Mouse (Mus musculus): ENCODE results near the gene Ttll9.

Gene Ttll9

GRCm38 (mm10) chr2:152924128-152924527 is 38.2 kb upstream of the Ttll9 start:
- Histone ChIP-seq H3K4me1 (replicated peaks; ENCODE audit: low read depth, low read length) (peaks cover 32% of the 10 kb centered on the region), H3K36me3 (ENCODE audit: insufficient read depth, low read length) (no peaks in the 10 kb centered on the region), H3K4me3 (replicated peaks; ENCODE audit: low read length) (no peak overlapping the region), H3K9me3 (ENCODE audit: low read length) (no peaks in the 10 kb centered on the region), H3K27me3 (ENCODE audit: insufficient read depth, low read length) (peaks cover 68% of the 10 kb centered on the region)
- TF ChIP-seq CTCF (conservative IDR thresholded peaks at IDR 0.05; ENCODE audit: low read length): no peak
- no peak for TF ChIP-seq POU5F1 (IDR thresholded peaks at IDR 0.05; ENCODE audit: borderline replicate concordance, low read length)
- no peak for TF ChIP-seq NANOG (IDR thresholded peaks at IDR 0.05; ENCODE audit: borderline replicate concordance, low read length)

- Histone ChIP-seq H3K4me3 (replicated peaks; ENCODE audit: low read length) (no peak overlapping the region), H3K4me1 (replicated peaks; ENCODE audit: low read depth, low read length) (peaks cover 32% of the 10 kb centered on the region), H3K36me3 (ENCODE audit: insufficient read depth, low read length) (no peaks in the 10 kb centered on the region), H3K9me3 (ENCODE audit: low read length) (no peaks in the 10 kb centered on the region), H3K27me3 (ENCODE audit: insufficient read depth, low read length) (peaks cover 67% of the 10 kb centered on the region)
- TF ChIP-seq NANOG (IDR thresholded peaks at IDR 0.05; ENCODE audit: borderline replicate concordance, low read length): no peak
These were observed 37.7 kb upstream of the Ttll9 start for GRCm38 (mm10) chr2:152924543-152924942.

DNA sequence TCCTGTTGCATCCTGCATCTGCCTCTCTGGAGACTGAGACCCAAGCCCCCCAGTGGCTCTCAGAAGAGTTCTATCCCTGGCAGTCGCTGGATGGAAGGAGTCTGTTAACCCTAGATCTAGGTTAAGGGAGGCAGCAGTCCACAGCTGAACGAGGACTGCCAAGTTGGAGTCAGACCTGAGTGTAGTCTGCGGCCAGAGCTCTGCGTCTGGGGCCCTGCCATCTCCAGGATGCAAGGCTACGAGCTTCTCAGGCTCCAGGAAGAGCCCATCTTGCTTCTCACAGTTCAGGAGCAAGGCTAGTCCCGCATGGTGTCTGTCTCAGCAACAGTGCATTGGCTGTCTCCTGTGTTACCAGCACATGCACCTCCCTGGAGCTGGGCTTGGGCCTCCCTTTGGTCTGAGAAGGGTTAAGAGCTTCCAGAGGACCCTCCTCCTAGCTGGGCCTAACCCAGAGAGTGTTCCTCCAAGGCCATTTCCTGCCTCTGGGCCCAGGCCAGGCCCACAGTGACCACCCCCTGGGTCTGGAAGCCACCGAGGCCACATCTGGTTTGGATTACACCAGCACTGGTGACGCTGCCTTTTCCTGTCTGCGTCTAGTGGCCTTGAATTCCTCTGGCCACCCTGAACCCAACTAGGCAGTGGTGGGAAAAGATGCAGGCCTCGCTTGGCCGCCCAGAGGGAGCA is 37.0 kb upstream of the Ttll9 start:
- Histone ChIP-seq H3K27me3 (ENCODE audit: insufficient read depth, low read length) (peaks cover 68% of the 10 kb centered on the region), H3K4me1 (replicated peaks; ENCODE audit: low read depth, low read length) (peaks cover 32% of the 10 kb centered on the region), H3K9me3 (ENCODE audit: low read length) (no peaks in the 10 kb centered on the region), H3K4me3 (replicated peaks; ENCODE audit: low read length) (peak overlapping the region; percentile 32; the same call in 1 of the 2 replicates), H3K36me3 (ENCODE audit: insufficient read depth, low read length) (no peaks in the 10 kb centered on the region)
- TF ChIP-seq CTCF (conservative IDR thresholded peaks at IDR 0.05; ENCODE audit: low read length) (no peak), POU5F1 (IDR thresholded peaks at IDR 0.05; ENCODE audit: borderline replicate concordance, low read length) (no peak), NANOG (IDR thresholded peaks at IDR 0.05; ENCODE audit: borderline replicate concordance, low read length) (no peak)

DNA sequence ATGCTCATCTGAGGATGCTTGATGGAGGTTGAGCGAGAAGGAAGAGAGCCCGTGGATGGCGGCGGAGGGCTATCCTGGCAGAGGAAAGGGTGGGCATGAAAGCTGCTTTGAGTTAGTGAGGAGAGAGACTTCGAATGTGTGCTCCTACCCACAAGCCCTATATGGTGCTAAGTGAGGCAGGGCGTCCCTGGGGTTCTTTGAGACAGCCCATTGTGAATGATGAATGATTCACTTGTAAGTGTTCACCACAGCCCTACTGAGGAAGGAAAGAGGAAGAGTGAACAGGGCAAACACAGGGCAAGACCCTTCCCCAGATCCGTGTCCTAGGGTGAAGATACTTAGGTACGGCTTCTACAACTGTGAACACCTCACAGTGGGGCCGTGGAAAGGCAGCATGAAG is 35.4 kb upstream of the Ttll9 start:
- H3K27me3 ChIP-seq (ENCODE audit: insufficient read depth, low read length): peaks cover 74% of the 10 kb centered on the region
- H3K4me1 ChIP-seq (replicated peaks; ENCODE audit: low read depth, low read length): peaks cover 37% of the 10 kb centered on the region
- H3K36me3 ChIP-seq (ENCODE audit: insufficient read depth, low read length): no peaks in the 10 kb centered on the region
- H3K9me3 ChIP-seq (ENCODE audit: low read length): no peaks in the 10 kb centered on the region
- TF ChIP-seq POU5F1 (IDR thresholded peaks at IDR 0.05; ENCODE audit: borderline replicate concordance, low read length): no peak
- TF ChIP-seq CTCF (conservative IDR thresholded peaks at IDR 0.05; ENCODE audit: low read length): no peak
- TF ChIP-seq NANOG (IDR thresholded peaks at IDR 0.05; ENCODE audit: borderline replicate concordance, low read length): no peak
- H3K4me3 ChIP-seq (replicated peaks; ENCODE audit: low read length): no peak overlapping the region

DNA sequence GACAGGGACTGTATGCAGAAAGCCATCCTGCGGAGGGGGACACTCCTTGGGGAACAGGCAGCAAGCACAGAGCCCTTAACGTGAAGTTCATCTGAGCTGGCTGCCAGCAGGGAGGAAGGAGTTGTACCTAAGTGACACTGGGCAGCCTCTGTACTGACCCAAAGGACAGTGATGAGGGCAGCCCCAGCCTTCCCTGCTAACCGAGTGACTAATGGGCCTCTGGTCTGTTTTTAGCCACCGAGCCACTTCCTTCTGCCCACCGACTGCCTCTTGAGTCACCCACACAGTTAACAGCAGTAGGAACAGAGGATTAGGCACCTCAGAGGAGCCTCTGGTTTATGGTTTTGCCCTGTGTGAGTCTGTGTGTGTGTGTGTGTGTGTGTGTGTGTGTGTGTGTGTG is 34.9 kb upstream of the Ttll9 start:
- TF ChIP-seq CTCF (conservative IDR thresholded peaks at IDR 0.05; ENCODE audit: low read length): no peak
- TF ChIP-seq POU5F1 (IDR thresholded peaks at IDR 0.05; ENCODE audit: borderline replicate concordance, low read length): no peak
- TF ChIP-seq NANOG (IDR thresholded peaks at IDR 0.05; ENCODE audit: borderline replicate concordance, low read length): no peak
- Histone ChIP-seq H3K9me3 (ENCODE audit: low read length) (no peaks in the 10 kb centered on the region), H3K4me1 (replicated peaks; ENCODE audit: low read depth, low read length) (peaks cover 37% of the 10 kb centered on the region), H3K27me3 (ENCODE audit: insufficient read depth, low read length) (peaks cover 74% of the 10 kb centered on the region), H3K4me3 (replicated peaks; ENCODE audit: low read length) (no peak overlapping the region), H3K36me3 (ENCODE audit: insufficient read depth, low read length) (no peaks in the 10 kb centered on the region)

- peaks cover 44% of the 10 kb centered on the region for H3K4me1 ChIP-seq (replicated peaks; ENCODE audit: low read depth, low read length)
- H3K36me3 ChIP-seq (ENCODE audit: insufficient read depth, low read length): no peaks in the 10 kb centered on the region
- peaks cover 75% of the 10 kb centered on the region for H3K27me3 ChIP-seq (ENCODE audit: insufficient read depth, low read length)
- H3K9me3 ChIP-seq (ENCODE audit: low read length): no peaks in the 10 kb centered on the region
- TF ChIP-seq CTCF (conservative IDR thresholded peaks at IDR 0.05; ENCODE audit: low read length): no peak
- no peak overlapping the region for H3K4me3 ChIP-seq (replicated peaks; ENCODE audit: low read length)
These were observed 33.9 kb upstream of the Ttll9 start for GRCm38 (mm10) chr2:152928219-152928987.

DNA sequence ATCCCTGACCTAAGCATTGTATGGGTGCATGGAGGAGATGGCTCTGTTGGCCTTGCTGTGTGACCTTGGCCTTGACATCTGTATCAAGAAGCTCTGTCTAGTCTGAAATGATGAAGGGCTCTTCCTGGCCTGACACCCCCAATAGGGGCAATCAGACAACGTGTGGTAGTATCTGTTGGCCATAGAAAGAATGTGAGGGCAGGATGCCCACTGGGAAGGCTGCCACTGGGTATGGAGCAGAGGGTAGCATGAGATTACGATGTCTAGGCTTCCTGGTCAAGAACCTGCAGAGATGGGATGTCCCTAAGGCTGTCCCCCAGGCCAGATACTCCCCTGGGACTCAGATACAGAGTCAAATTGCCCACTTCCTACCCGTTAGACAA is 33.3 kb upstream of the Ttll9 start:
- Histone ChIP-seq H3K4me3 (replicated peaks; ENCODE audit: low read length) (no peak overlapping the region), H3K36me3 (ENCODE audit: insufficient read depth, low read length) (no peaks in the 10 kb centered on the region), H3K4me1 (replicated peaks; ENCODE audit: low read depth, low read length) (peaks cover 42% of the 10 kb centered on the region), H3K27me3 (ENCODE audit: insufficient read depth, low read length) (peaks cover 71% of the 10 kb centered on the region), H3K9me3 (ENCODE audit: low read length) (no peaks in the 10 kb centered on the region)
- TF ChIP-seq CTCF (conservative IDR thresholded peaks at IDR 0.05; ENCODE audit: low read length) (no peak), NANOG (IDR thresholded peaks at IDR 0.05; ENCODE audit: borderline replicate concordance, low read length) (no peak), POU5F1 (IDR thresholded peaks at IDR 0.05; ENCODE audit: borderline replicate concordance, low read length) (no peak)

GRCm38 (mm10) chr2:152930276-152930675 is 32.0 kb upstream of the Ttll9 start:
- Histone ChIP-seq H3K4me3 (replicated peaks; ENCODE audit: low read length) (no peak overlapping the region), H3K9me3 (ENCODE audit: low read length) (no peaks in the 10 kb centered on the region), H3K36me3 (ENCODE audit: insufficient read depth, low read length) (no peaks in the 10 kb centered on the region), H3K27me3 (ENCODE audit: insufficient read depth, low read length) (peaks cover 67% of the 10 kb centered on the region), H3K4me1 (replicated peaks; ENCODE audit: low read depth, low read length) (peaks cover 36% of the 10 kb centered on the region)
- TF ChIP-seq CTCF (conservative IDR thresholded peaks at IDR 0.05; ENCODE audit: low read length) (no peak), POU5F1 (IDR thresholded peaks at IDR 0.05; ENCODE audit: borderline replicate concordance, low read length) (no peak), NANOG (IDR thresholded peaks at IDR 0.05; ENCODE audit: borderline replicate concordance, low read length) (no peak)

All from E14TG2a.4 (cell line).